Mouse (Mus musculus): ENCODE measurements around the gene Psmc3. TPM values are rescaled to one million over a fixed set of nuclear protein-coding genes. Genes with fewer than 3 reads are reported as not detected.
"Not testable (repeated sequence)": the region's sequence is repeated elsewhere in the genome, so short reads cannot be mapped to it uniquely, and the experiment has no call there.

The Psmc3 gene
- polyA plus RNA-seq (2014; fragmentation: Nextera tagmentation; extraction: Ambion mirVana) = 376 and 394 TPM in 2 replicates

- peaks cover 4% of the 10 kb centered on the region for H3K4me1 ChIP-seq (replicated peaks; ENCODE audit: control insufficient read depth, insufficient read depth, low read length)
- WGBS = under 1% methylated on average over 40 of the region's 40 CpGs
- H3K27me3 ChIP-seq (ENCODE audit: control insufficient read depth, insufficient read depth, low read length) = no peaks in the 10 kb centered on the region
- H3K27ac ChIP-seq (ENCODE audit: low read depth, low read length) = peak within 1 kb of the TSS; percentile 82
- no peaks in the 10 kb centered on the region for H3K9me3 ChIP-seq (ENCODE audit: control insufficient read depth, low read length)
- H3K4me3 ChIP-seq (ENCODE audit: low read depth, low read length) = peak within 1 kb of the TSS; percentile 78
- H3K9ac ChIP-seq (ENCODE audit: low read depth, low read length) = peak within 1 kb of the TSS; percentile 90
- peak within 1 kb of the TSS; percentile 90 for H3K4me2 ChIP-seq (replicated peaks; ENCODE audit: low read depth, low read length)
- ATAC-seq (ENCODE audit: low FRiP score) (peak; percentile 99), DNase-seq (ENCODE audit: low spot score) (peak; percentile 95)
- H3K36me3 ChIP-seq (ENCODE audit: control insufficient read depth, insufficient read depth, low read length) = peaks cover 9% of the 10 kb centered on the region; the same call in 1 of the 2 replicates
Observed at GRCm38 (mm10) chr2:91053934-91054382, at the start of gene Psmc3. TSS of gene Psmc3 (plus strand) at chr2:91054009.

GRCm38 (mm10) chr2:91008536-91008935, 45.3 kb upstream of the Psmc3 start:
- Histone ChIP-seq H3K9ac (ENCODE audit: low read depth, low read length) (no peak overlapping the region), H3K27ac (ENCODE audit: low read depth, low read length) (no peak overlapping the region), H3K4me2 (replicated peaks; ENCODE audit: low read depth, low read length) (no peak overlapping the region), H3K36me3 (ENCODE audit: control insufficient read depth, insufficient read depth, low read length) (0 out of 2 replicates have a peak, but pooled peaks cover 6% of the 10 kb centered on the region), H3K4me1 (replicated peaks; ENCODE audit: control insufficient read depth, insufficient read depth, low read length) (no peaks in the 10 kb centered on the region), H3K4me3 (ENCODE audit: low read depth, low read length) (no peak overlapping the region), H3K27me3 (ENCODE audit: control insufficient read depth, insufficient read depth, low read length) (no peaks in the 10 kb centered on the region), H3K9me3 (ENCODE audit: control insufficient read depth, low read length) (no peaks in the 10 kb centered on the region)
- DNase-seq (ENCODE audit: low spot score) (no peak), ATAC-seq (ENCODE audit: low FRiP score) (no peak)
- 98% methylated on average over 8 of the region's 8 CpGs for WGBS

GRCm38 (mm10) chr2:91013881-91014280, 39.9 kb upstream of the Psmc3 start:
- Histone ChIP-seq H3K4me1 (replicated peaks; ENCODE audit: control insufficient read depth, insufficient read depth, low read length) (no peaks in the 10 kb centered on the region), H3K36me3 (ENCODE audit: control insufficient read depth, insufficient read depth, low read length) (0 out of 2 replicates have a peak, but pooled peaks cover 3% of the 10 kb centered on the region), H3K9ac (ENCODE audit: low read depth, low read length) (no peak overlapping the region), H3K4me3 (ENCODE audit: low read depth, low read length) (no peak overlapping the region), H3K27ac (ENCODE audit: low read depth, low read length) (no peak overlapping the region), H3K9me3 (ENCODE audit: control insufficient read depth, low read length) (no peaks in the 10 kb centered on the region), H3K27me3 (ENCODE audit: control insufficient read depth, insufficient read depth, low read length) (no peaks in the 10 kb centered on the region), H3K4me2 (replicated peaks; ENCODE audit: low read depth, low read length) (no peak overlapping the region)
- no peak for DNase-seq (ENCODE audit: low spot score)
- ATAC-seq (ENCODE audit: low FRiP score) = no peak
- WGBS = 94% methylated on average over 2 of the region's 2 CpGs

- no peak for ATAC-seq (ENCODE audit: low FRiP score)
Observed at GRCm38 (mm10) chr2:91015386-91015785, 38.4 kb upstream of the Psmc3 start.

GRCm38 (mm10) chr2:91018061-91018788, 35.6 kb upstream of the Psmc3 start:
- 89% methylated on average over 8 of the region's 8 CpGs for WGBS
- H3K27ac ChIP-seq (ENCODE audit: low read depth, low read length) = no peak overlapping the region
- no peaks in the 10 kb centered on the region for H3K4me1 ChIP-seq (replicated peaks; ENCODE audit: control insufficient read depth, insufficient read depth, low read length)
- no peak for ATAC-seq (ENCODE audit: low FRiP score)
- H3K4me2 ChIP-seq (replicated peaks; ENCODE audit: low read depth, low read length) = no peak overlapping the region
- DNase-seq (ENCODE audit: low spot score) = no peak
- no peak overlapping the region for H3K9ac ChIP-seq (ENCODE audit: low read depth, low read length)
- H3K36me3 ChIP-seq (ENCODE audit: control insufficient read depth, insufficient read depth, low read length) = 0 out of 2 replicates have a peak, but pooled peaks cover 3% of the 10 kb centered on the region
- H3K4me3 ChIP-seq (ENCODE audit: low read depth, low read length) = no peak overlapping the region
- H3K9me3 ChIP-seq (ENCODE audit: control insufficient read depth, low read length) = no peaks in the 10 kb centered on the region
- H3K27me3 ChIP-seq (ENCODE audit: control insufficient read depth, insufficient read depth, low read length) = no peaks in the 10 kb centered on the region

More at GRCm38 (mm10) chr2:91015386-91015785, 38.4 kb upstream of the Psmc3 start:
- Histone ChIP-seq H3K27me3 (ENCODE audit: control insufficient read depth, insufficient read depth, low read length) (no peaks in the 10 kb centered on the region), H3K9me3 (ENCODE audit: control insufficient read depth, low read length) (no peaks in the 10 kb centered on the region), H3K4me1 (replicated peaks; ENCODE audit: control insufficient read depth, insufficient read depth, low read length) (no peaks in the 10 kb centered on the region), H3K4me2 (replicated peaks; ENCODE audit: low read depth, low read length) (no peak overlapping the region), H3K36me3 (ENCODE audit: control insufficient read depth, insufficient read depth, low read length) (0 out of 2 replicates have a peak, but pooled peaks cover 5% of the 10 kb centered on the region), H3K27ac (ENCODE audit: low read depth, low read length) (no peak overlapping the region), H3K4me3 (ENCODE audit: low read depth, low read length) (no peak overlapping the region), H3K9ac (ENCODE audit: low read depth, low read length) (no peak overlapping the region)
- 85% methylated on average over 4 of the region's 4 CpGs for WGBS
- DNase-seq (ENCODE audit: low spot score) = no peak

GRCm38 (mm10) chr2:91019911-91020310, 33.9 kb upstream of the Psmc3 start:
- H3K36me3 ChIP-seq (ENCODE audit: control insufficient read depth, insufficient read depth, low read length) = 0 out of 2 replicates have a peak, but pooled peaks cover 2% of the 10 kb centered on the region
- ATAC-seq (ENCODE audit: low FRiP score) = no peak
- 90% methylated on average over 3 of the region's 3 CpGs for WGBS

GRCm38 (mm10) chr2:91022266-91022665, 31.5 kb upstream of the Psmc3 start:
- H3K27me3 ChIP-seq (ENCODE audit: control insufficient read depth, insufficient read depth, low read length); ATAC-seq (ENCODE audit: low FRiP score); H3K4me3 ChIP-seq (ENCODE audit: low read depth, low read length); DNase-seq (ENCODE audit: low spot score); H3K4me1 ChIP-seq (replicated peaks; ENCODE audit: control insufficient read depth, insufficient read depth, low read length); H3K4me2 ChIP-seq (replicated peaks; ENCODE audit: low read depth, low read length); H3K27ac ChIP-seq (ENCODE audit: low read depth, low read length); H3K9ac ChIP-seq (ENCODE audit: low read depth, low read length); H3K9me3 ChIP-seq (ENCODE audit: control insufficient read depth, low read length); H3K36me3 ChIP-seq (ENCODE audit: control insufficient read depth, insufficient read depth, low read length): not testable (repeated sequence)
- 95% methylated on average over 7 of the region's 7 CpGs for WGBS

More at GRCm38 (mm10) chr2:91019911-91020310, 33.9 kb upstream of the Psmc3 start:
- H3K4me2 ChIP-seq (replicated peaks; ENCODE audit: low read depth, low read length) = no peak overlapping the region
- no peak overlapping the region for H3K27ac ChIP-seq (ENCODE audit: low read depth, low read length)
- H3K4me3 ChIP-seq (ENCODE audit: low read depth, low read length) = no peak overlapping the region
- H3K9me3 ChIP-seq (ENCODE audit: control insufficient read depth, low read length) = no peaks in the 10 kb centered on the region
- no peak for DNase-seq (ENCODE audit: low spot score)
- H3K4me1 ChIP-seq (replicated peaks; ENCODE audit: control insufficient read depth, insufficient read depth, low read length) = no peaks in the 10 kb centered on the region
- H3K27me3 ChIP-seq (ENCODE audit: control insufficient read depth, insufficient read depth, low read length) = no peaks in the 10 kb centered on the region
- no peak overlapping the region for H3K9ac ChIP-seq (ENCODE audit: low read depth, low read length)

GRCm38 (mm10) chr2:91023131-91023530, 30.7 kb upstream of the Psmc3 start:
- Histone ChIP-seq H3K9me3 (ENCODE audit: control insufficient read depth, low read length) (no peaks in the 10 kb centered on the region), H3K4me3 (ENCODE audit: low read depth, low read length) (no peak overlapping the region), H3K36me3 (ENCODE audit: control insufficient read depth, insufficient read depth, low read length) (0 out of 2 replicates have a peak, but pooled peaks cover 2% of the 10 kb centered on the region), H3K4me1 (replicated peaks; ENCODE audit: control insufficient read depth, insufficient read depth, low read length) (no peaks in the 10 kb centered on the region), H3K4me2 (replicated peaks; ENCODE audit: low read depth, low read length) (no peak overlapping the region), H3K27me3 (ENCODE audit: control insufficient read depth, insufficient read depth, low read length) (no peaks in the 10 kb centered on the region), H3K9ac (ENCODE audit: low read depth, low read length) (no peak overlapping the region), H3K27ac (ENCODE audit: low read depth, low read length) (no peak overlapping the region)
- WGBS = 54% methylated on average over 2 of the region's 2 CpGs
- no peak for ATAC-seq (ENCODE audit: low FRiP score)
- no peak for DNase-seq (ENCODE audit: low spot score)

DNA sequence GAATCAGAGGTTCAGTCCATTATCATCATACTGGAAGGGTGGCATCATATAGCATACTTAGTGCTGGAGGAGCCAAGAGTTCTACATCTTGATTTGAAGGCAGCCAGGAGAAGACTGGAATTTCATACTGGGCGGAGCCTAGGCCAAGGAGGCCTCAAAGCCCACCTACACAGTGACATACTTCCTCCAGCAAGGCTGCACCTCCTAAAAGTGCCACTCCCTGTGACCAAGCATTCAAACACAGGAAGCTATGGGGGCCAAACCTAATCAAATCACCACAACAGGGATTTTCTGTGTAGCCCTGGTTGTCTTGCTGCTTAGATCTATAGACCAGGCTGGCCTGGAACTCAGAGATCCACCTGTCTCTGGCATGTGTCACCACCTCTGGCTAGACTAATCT, 29.9 kb upstream of the Psmc3 start:
- no peak overlapping the region for H3K4me2 ChIP-seq (replicated peaks; ENCODE audit: low read depth, low read length)
- H3K4me3 ChIP-seq (ENCODE audit: low read depth, low read length) = no peak overlapping the region
- H3K27ac ChIP-seq (ENCODE audit: low read depth, low read length) = no peak overlapping the region
- 90% methylated on average over 1 of the region's 1 CpGs for WGBS
- no peak overlapping the region for H3K9ac ChIP-seq (ENCODE audit: low read depth, low read length)
- H3K9me3 ChIP-seq (ENCODE audit: control insufficient read depth, low read length) = no peaks in the 10 kb centered on the region
- no peaks in the 10 kb centered on the region for H3K4me1 ChIP-seq (replicated peaks; ENCODE audit: control insufficient read depth, insufficient read depth, low read length)
- H3K36me3 ChIP-seq (ENCODE audit: control insufficient read depth, insufficient read depth, low read length) = 0 out of 2 replicates have a peak, but pooled peaks cover 2% of the 10 kb centered on the region
- H3K27me3 ChIP-seq (ENCODE audit: control insufficient read depth, insufficient read depth, low read length) = no peaks in the 10 kb centered on the region
- ATAC-seq (ENCODE audit: low FRiP score) = no peak
- no peak for DNase-seq (ENCODE audit: low spot score)

All from hindbrain, embryonic 11.5 days (tissue).